Mouse (Mus musculus) G1E (cell line): ENCODE measurements at regions not wholly inside any gene's neighbourhood (a gene's known extent, or its start where the extent isn't known, plus 50 kb on each side); places are given as distances from the start of the nearest gene placed in this dataset.

ENCODE experiments used
- ATAC-seq: 2 replicates; pipeline ENCODE4 v1.8.0; 2016; ENCODE audit warnings: mild to moderate bottlenecking; ENCODE audit not compliant: insufficient number of reproducible peaks, poor library complexity, low FRiP score, severe bottlenecking; ENCODE audit errors: extremely low read depth
- DNase-seq: peaks from one replicate; pipeline ENCODE4 v3.0.0; 2012; ENCODE audit warnings: low spot score
- H3K27me3 ChIP-seq: 2 replicates; pipeline ENCODE4 v1.6.1; 2012; ENCODE audit warnings: mild to moderate bottlenecking, low read length, inconsistent platforms; ENCODE audit not compliant: insufficient read depth
- H3K36me3 ChIP-seq: replicated peaks from 2 replicates; pipeline ENCODE3; 2012; ENCODE audit warnings: mild to moderate bottlenecking, inconsistent platforms
- H3K4me1 ChIP-seq: 2 replicates; pipeline ENCODE4 v1.6.1; 2012; ENCODE audit warnings: low read depth, low read length, inconsistent platforms, mixed read lengths; ENCODE audit not compliant: insufficient read depth
- H3K4me3 ChIP-seq: 2 replicates; pipeline ENCODE4 v1.5.1; 2012; ENCODE audit warnings: low read depth, mild to moderate bottlenecking, inconsistent platforms, low read length, moderate library complexity, mixed read lengths
- H3K9me3 ChIP-seq: replicated peaks from 2 replicates; pipeline ENCODE4 v1.6.1; 2012; ENCODE audit warnings: inconsistent platforms
- CTCF ChIP-seq: IDR thresholded peaks from 2 replicates; pipeline ENCODE4 v1.5.1; 2012; ENCODE audit warnings: low read depth, low read length, inconsistent platforms, mixed read lengths
- GATA1 ChIP-seq: IDR thresholded peaks from 2 replicates; pipeline ENCODE4 v1.6.1; 2012; ENCODE audit warnings: borderline replicate concordance, low read length, inconsistent platforms, mixed read lengths
- GATA2 ChIP-seq: IDR thresholded peaks from 2 replicates; pipeline ENCODE4 v1.6.1; 2012; ENCODE audit warnings: low read depth, low read length, inconsistent platforms, borderline replicate concordance
- POLR2AphosphoS5 ChIP-seq: IDR thresholded peaks from 2 replicates; pipeline ENCODE4 v1.6.1; 2012; ENCODE audit warnings: low read depth, low read length, inconsistent platforms; ENCODE audit not compliant: insufficient replicate concordance
- TAL1 ChIP-seq: conservative IDR thresholded peaks from 2 replicates; pipeline ENCODE4 v1.6.1; 2012; ENCODE audit warnings: low read depth, low read length, inconsistent platforms, mixed read lengths

GRCm38 (mm10) chr15:33973466-33973865 lies 384.2 kb downstream of the 9430069I07Rik start:
- Histone ChIP-seq H3K36me3 (no peaks in the 10 kb centered on the region), H3K4me3 (no peak overlapping the region), H3K9me3 (no peaks in the 10 kb centered on the region), H3K4me1 (no peaks in the 10 kb centered on the region), H3K27me3 (no peaks in the 10 kb centered on the region)
- DNase-seq (no peak), ATAC-seq (no peak)
- TF ChIP-seq TAL1 (no peak), CTCF (no peak), GATA2 (no peak), POLR2AphosphoS5 (no peak), GATA1 (no peak)

- Histone ChIP-seq H3K4me3 (no peak overlapping the region), H3K27me3 (no peaks in the 10 kb centered on the region), H3K4me1 (no peaks in the 10 kb centered on the region), H3K9me3 (no peaks in the 10 kb centered on the region), H3K36me3 (no peaks in the 10 kb centered on the region)
- no peak for ATAC-seq
- no peak for TF ChIP-seq POLR2AphosphoS5
- no peak for DNase-seq
These were observed 388.3 kb downstream of the 9430069I07Rik start for GRCm38 (mm10) chr15:33969409-33969808.

- H3K4me1 ChIP-seq, result no peaks in the 10 kb centered on the region
- ATAC-seq (no peak), DNase-seq (no peak)
- no peaks in the 10 kb centered on the region for H3K9me3 ChIP-seq
- no peak for TF ChIP-seq GATA1
- no peak for TF ChIP-seq GATA2
- no peak for TF ChIP-seq CTCF
- no peak for TF ChIP-seq TAL1
- TF ChIP-seq POLR2AphosphoS5, result no peak
- H3K36me3 ChIP-seq, result no peaks in the 10 kb centered on the region
- no peaks in the 10 kb centered on the region for H3K27me3 ChIP-seq
- no peak overlapping the region for H3K4me3 ChIP-seq
These were observed 422.5 kb downstream of the 9430069I07Rik start for GRCm38 (mm10) chr15:33935013-33935664.

- TF ChIP-seq CTCF (no peak), TAL1 (no peak), POLR2AphosphoS5 (no peak), GATA1 (no peak), GATA2 (no peak)
- Histone ChIP-seq H3K4me3 (no peak overlapping the region), H3K4me1 (no peaks in the 10 kb centered on the region), H3K27me3 (no peaks in the 10 kb centered on the region), H3K36me3 (no peaks in the 10 kb centered on the region), H3K9me3 (no peaks in the 10 kb centered on the region)
- ATAC-seq (no peak), DNase-seq (no peak)
These were observed 431.2 kb downstream of the 9430069I07Rik start for GRCm38 (mm10) chr15:33926446-33926845.

- ATAC-seq, result no peak
- Histone ChIP-seq H3K36me3 (no peaks in the 10 kb centered on the region), H3K4me1 (no peaks in the 10 kb centered on the region), H3K4me3 (no peak overlapping the region), H3K9me3 (no peaks in the 10 kb centered on the region), H3K27me3 (no peaks in the 10 kb centered on the region)
- TF ChIP-seq TAL1 (no peak), GATA1 (no peak), GATA2 (no peak), POLR2AphosphoS5 (no peak), CTCF (no peak)
- no peak for DNase-seq
These were observed 433.4 kb downstream of the 9430069I07Rik start for GRCm38 (mm10) chr15:33924094-33924890.

GRCm38 (mm10) chr15:33914891-33915290 lies 442.8 kb downstream of the 9430069I07Rik start:
- Histone ChIP-seq H3K4me3 (no peak overlapping the region), H3K4me1 (no peaks in the 10 kb centered on the region), H3K9me3 (no peaks in the 10 kb centered on the region), H3K27me3 (no peaks in the 10 kb centered on the region), H3K36me3 (no peaks in the 10 kb centered on the region)
- ATAC-seq, result no peak
- TF ChIP-seq GATA1, result no peak
- DNase-seq, result no peak
